Mouse (Mus musculus) frontal cortex, postnatal 14 days (tissue): ENCODE data around the gene Ryr1.

Experiments
- DNase-seq, 2 experiments: peaks; one replicate each; pipeline ENCODE4 v3.0.0; 2022; ENCODE audit warnings: low spot score in 2 of 2

Gene Ryr1

DNA sequence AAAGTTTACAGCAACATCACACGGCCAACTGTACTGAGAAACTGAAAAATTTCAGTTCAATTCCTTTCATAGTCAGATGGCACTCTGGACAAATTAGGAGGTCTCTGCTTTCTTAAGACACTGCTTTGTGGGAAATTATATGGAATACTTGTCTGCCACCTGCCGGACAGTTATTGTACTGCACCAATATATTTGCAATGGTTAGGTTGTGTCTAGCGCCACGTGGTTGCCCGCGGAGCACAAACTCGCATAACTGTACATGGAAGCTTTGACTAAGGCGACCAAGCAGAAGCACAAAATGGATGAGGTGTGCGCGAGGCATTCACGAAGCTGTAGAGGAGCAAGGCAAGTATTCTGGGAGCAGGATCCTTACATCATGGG, 85.4 kb downstream of the Ryr1 start:
- peak; percentile 64 to 90 for DNase-seq

DNA sequence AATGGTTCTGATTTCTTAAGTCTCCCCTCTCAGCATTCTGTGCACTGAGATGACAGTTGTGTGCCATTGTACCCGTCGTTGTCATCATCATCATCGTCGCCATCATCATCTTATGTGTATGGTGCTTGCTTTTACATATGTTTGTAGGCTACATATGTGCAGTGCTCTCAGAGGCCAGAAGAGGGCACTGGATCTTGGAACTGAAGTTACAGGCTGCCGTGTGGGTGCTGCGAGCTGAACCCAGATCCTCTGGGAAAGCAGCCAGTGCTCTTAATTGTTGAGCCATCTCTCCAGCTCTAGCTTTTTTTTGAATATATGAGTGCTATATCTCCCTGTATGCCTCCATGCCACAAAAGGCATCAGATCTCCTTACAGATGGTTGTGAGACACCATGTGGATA, 87.7 kb downstream of the Ryr1 start:
- DNase-seq = no peak

DNA sequence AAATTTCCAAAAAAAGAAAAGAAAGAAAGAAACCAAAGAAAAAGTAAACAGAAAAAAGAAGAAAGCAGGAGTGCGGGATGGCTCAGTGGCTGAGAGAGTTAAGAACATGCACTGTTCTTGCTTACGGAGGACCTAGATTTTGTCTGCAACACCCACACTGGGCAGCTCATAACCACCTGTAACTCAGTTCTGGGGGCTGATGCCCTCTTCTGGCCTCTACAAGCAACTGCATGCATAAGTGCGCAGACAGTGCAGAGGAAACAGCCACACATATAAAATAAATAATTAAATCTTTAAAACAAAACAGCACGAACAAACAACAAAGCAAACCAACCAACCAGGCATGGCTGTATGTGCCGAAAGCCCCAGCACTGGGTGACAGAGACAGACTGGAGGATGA, 92.3 kb downstream of the Ryr1 start:
- no peak for DNase-seq

DNA sequence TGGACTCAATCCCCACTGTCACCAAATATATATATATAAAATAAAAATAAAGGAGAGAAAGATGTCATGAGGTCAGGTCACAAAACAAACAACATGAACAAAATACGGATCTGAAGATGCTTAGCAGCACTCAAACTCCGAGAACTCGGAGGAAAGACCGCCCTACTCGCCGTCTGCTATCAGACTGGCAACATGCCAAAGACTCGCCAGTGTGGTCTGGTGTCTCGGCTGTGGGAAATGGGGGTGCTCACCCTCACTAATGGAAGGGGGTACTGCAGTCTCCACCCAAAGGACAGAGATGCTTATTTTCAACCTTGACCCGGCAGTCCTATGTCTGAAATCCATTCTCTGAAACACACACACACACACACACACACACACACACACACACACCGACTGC, 93.3 kb downstream of the Ryr1 start:
- no peak for DNase-seq

DNA sequence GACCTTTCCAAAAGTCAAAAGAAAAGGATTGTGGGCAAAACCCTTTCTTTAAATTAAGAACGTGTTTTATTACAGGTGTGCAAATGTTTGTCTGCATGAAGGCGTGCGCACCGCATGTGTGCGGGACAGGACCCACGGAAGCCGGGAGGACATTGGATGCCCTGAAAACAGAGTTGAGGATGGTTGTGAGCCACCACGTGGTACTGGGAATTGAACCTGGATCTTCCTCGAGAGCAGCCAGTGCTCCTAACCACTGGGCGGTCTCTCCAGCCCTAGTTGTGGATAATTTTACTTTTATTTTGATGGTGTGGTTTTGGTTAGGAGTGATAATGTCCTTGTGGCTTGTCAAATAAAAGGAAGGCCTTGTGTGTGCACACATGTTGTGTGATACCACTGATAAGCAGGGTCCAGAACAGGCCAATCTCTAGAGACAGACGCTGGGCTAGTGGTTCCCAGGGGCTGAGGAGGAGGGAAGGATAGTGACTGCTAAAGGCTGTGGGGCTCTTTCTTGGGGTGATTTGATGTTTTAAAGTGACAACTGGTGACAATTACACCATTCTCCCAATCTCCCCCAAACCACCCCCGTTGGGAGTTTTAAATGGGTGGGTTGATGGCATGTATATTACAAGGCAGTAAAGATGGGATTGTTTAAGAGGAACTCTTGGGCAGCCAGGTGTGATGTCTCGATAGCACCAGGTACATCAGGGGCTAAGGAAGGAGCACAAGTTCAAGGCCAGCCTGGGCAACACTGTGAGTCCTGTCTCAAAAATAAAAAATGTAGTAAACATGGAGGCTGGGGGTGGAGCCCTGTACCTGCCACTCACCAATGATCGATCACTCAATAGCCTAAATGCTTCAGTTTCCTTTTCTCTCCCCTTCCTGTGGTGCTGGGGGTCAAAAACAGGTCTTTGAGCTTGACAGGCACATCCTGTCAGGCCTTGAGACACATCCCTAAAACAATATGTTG, 95.0 kb downstream of the Ryr1 start:
- DNase-seq = no peak

DNA sequence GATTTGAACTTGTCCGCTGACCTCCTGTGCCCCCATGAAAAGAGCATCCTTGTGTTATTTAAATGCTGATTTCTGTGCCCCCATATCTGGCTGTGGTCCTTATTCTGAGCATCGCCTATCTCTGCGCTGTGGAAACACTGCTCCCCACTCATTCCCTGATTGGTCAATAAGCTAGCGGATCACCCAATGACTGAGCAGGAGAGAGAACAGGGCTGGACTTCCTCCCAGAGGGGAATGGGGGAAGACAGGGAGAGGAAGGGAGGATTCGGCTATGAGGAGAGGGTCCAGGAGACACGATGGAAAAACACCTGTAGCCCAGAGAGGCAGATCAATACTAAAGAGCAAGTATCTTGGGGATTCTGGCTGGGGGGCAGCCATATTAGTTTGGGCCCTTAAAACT, 96.2 kb downstream of the Ryr1 start:
- DNase-seq = no peak

DNA sequence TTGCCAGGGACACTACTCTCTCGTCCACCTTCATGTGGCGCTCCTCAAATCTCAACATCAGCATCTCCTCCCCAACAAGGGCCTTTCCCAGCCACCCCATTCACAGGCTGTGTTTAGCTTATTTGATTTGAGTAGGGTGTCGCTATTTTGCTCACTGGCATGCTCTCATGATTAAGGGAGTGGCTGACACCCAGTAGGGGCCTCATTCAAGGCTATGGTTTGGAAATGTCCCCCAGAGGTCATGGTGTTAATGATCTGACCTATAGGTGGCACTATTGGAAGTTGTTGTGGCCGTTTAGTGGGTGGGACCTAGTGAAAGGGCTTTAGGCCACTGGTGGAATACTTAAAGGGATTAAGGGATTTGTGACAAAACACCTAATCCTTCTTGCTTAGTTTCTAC, 98.2 kb downstream of the Ryr1 start:
- no peak for DNase-seq

DNA sequence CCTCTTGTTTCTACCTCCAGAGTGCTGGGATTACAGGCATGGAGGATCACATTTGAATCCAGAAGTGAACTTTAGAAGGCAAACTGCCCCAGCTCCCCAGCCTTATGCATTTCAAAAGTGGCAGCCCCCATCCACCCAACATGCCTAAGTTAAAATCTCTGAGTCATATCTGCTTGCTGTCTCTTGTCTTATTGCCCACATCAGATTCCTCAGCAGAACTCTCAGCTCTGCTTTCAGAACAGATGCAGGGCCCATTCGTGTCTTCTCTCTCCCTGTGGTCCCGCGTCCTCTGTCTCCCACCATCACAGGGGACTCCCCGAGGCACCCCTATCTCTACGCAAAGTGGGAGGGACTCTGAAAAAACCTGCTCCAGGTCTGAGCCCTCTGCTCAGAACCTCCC, 98.8 kb downstream of the Ryr1 start:
- no peak for DNase-seq

DNA sequence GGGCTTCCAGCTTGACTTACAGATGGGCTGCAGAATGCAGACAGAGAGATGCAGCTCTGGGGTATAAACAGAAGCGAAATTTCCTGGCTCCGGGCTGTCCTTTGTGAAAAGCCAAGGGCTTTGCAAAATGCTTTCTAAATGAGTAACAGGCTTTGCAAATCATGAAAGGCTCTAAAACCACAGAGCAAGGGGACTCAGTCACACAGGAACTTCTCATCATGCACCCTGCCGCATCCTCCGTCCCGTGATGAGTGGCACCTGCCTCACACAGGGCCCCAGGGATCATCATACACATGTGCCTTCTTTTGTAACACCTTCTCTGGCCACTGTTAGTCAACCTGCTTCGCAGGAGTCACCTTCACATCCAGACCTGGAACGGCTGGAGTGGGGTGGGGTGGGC, 99.4 kb downstream of the Ryr1 start:
- no peak for DNase-seq

DNA sequence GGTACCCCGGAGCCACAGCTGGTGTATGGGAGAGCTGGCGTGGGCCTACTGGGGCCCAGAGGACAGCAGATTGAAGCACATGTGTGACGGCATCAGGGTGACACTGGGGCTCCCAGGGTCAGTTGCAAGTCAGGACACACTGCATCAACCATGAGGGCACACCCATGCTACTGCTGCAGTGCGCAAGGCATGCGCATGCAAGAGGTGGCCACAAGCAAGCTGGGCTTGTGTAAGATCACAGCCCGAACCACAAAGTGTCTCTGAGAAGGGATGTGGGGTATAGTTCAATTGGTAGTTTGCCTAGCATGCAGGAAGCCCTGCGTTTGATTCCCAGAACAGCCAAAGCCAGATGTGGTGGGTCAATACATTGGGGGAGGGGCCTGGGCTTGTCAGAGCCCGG, 101.5 kb downstream of the Ryr1 start:
- DNase-seq = no peak

DNA sequence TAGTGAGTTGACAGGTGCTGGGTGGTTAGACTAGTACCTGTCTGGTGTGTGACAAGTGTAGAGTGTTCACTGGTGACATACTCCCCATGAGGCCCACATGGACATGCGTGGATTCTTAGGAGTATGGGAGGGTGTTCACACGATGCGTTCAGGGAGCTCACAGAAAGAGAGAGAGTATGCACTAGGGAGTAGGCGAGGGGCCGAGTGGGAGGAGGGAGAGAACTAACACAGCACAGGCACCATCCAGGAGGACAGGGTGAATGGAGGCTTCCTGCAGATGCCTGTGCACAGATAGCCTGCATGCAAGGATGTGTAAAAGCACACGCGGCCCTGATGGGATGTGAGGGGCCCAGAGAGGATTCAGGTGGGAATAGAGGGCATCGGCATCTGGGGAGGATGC, 102.5 kb downstream of the Ryr1 start:
- no peak for DNase-seq

DNA sequence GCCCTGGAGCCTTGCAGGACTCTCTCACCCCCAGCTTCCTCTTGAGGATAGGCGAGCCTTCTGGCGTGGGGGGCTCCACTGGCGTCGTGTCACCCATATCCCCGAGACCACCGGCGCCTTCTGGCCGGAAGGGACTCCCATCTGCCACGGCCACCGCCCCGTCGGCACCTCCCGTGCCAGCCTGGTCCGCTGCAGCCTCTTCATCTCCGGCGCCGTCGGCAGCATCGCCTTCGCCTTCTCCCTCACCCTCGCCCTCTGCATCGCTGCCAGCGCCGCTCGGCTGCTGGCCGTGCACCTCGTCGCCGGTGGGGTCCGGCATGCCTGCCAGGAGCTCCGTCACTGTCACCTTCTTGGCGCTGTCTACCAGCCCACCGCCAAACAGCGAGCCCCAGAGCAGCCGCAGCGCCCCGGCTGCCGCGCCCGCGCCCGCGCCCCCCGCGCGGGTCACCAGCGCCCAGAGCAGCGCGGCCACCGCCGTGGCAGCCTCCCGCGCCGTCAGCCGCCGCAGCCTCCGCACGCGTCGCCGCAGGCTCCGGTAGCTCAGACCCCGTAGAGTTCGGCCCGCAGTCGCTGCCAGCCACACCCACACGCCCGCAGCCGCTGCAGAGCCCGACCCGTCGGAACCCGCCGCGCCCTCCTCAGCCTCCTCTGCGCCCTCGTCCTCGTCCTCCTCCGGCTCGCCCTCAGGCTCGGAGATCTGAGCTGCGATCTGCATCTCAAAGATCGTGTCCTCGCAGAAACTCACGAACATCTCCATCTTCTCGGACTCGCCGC, 105.3 kb downstream of the Ryr1 start:
- no peak for DNase-seq

DNA sequence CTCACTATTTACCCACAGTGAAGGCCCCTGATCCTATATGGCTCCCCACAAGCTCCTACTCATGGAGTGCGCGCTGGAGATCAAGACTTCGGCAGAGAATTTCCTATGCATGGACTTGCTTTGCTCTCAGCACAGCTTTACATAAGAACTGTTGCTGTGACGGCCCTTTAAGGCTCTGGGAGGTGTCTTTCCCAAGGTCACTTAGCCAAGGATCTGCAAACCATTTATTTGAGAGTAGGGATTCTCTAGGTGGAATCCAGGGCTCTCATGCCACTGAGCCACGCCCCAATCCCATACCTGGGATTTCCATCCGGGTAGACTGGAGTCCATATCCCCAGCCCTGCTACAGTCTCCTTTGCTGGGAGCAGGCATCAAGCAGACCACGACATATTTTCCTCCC, 107.8 kb downstream of the Ryr1 start:
- DNase-seq = no peak

DNA sequence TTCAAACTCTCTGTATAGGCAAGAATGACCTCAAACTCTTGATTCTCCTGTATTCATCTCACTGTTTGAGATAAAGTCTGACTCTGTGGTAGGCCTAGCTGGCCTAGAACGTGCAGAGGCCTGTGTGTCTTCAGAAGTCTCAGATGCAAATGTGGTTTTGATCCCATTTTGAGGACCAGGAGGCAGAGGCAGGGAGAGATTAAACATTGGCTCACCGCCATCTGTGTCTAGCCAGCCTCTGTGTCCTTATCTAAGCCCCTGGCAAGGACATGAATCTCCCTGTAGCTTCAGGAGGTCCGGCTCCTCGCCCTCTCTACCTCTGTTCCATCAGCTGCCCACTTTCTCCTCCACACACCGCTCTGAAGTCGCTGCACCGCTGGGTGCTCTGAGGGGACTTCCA, 108.5 kb downstream of the Ryr1 start:
- DNase-seq = no peak

DNA sequence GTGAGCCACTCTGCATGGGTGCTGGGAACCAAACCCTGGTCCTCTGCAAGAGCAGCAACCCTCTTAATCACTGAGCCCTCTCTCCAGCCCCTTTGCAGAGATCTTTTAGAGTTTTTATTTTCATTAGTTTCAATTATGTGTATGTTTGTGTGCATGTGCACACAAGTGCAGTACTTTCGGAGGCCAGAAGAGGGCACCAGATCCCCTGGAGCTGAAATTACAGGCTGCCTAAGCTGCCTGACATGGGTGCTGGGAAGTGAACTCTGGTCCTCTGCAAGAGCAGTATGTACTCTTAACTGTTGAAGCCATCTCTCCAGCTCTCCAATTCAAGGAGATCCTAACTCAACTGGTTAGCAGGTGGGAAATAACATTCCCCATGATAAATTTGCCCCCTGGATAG, 110.0 kb downstream of the Ryr1 start:
- DNase-seq = no peak

DNA sequence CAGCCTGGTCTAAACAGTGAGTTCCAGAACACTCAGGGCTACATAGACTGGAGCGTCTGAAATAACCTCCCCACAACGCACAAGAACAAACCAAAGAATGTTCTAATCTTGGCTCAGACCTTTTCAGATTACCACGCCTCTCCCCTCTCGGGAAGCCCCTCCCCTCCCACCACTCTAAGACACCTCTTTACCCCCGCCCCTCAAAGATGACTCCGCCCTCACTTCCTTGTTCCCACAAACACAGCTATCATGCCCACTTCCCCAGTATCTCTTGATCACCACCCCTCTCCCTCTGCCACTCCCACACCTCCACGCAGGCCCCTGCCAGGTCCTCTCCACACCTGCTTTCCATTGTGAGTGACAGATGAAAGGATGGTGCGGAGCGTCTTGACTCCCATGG, 116.3 kb downstream of the Ryr1 start:
- no peak for DNase-seq

DNA sequence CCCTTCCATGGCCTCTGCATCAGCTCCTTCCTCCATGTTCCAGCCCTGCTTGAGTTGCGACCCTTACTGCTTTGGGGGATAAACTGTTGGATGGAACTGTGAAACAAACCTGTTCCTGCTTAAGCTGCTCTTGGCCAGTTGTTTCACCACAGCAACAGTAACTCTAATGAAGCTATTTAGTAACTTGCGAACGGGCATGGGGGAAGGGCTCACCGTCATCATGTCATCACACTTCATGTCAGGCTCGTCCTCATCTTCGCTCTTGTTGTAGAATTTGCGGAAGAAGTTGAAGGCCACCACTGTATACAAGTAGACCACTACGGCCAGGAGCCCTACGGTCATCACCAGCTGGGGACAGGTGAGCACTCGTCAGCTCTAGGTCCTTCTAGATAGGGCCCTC, 116.8 kb downstream of the Ryr1 start:
- no peak for DNase-seq

DNA sequence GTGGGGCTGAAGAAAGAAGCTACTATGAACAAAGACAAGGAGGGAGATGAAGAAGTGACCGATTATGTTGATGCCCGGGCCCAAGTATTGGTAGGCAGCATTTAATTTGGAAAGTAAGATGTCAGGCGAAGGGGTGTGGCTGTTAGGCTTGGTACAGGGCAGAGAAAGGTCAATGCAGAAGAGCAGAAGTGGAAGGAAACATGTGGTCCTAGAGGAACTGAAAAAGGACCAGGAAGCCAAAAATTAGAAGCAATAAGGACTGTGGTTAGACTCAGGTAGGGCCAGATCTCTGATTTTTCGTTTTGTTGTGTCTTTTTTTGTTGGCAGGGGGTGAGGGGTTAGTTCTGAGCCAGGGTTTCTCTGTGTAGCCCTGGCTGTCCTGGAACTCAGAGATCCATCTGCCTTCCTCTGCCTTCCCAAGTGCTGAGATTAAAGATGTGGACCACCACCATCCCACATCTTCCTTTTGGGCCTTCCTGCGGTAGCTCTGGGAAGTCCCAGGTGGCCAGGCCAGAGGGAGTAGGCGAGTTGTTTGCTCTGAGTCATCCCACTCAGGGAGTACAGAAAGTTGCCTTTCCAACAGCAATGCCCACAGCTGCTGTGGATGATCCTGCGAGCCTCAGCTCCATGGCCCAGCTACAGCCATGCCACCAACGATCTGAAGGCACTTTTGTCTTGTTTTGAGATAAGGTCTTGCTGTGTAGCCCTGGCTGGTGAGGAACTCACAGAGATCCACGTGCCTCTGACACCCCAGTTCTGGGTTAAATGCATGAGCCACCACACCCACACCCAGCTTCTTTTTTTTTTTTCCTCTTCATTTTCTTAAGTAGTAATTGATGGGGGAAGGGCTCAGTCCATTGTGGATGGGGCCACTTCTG, 117.5 kb downstream of the Ryr1 start:
- DNase-seq = no peak

DNA sequence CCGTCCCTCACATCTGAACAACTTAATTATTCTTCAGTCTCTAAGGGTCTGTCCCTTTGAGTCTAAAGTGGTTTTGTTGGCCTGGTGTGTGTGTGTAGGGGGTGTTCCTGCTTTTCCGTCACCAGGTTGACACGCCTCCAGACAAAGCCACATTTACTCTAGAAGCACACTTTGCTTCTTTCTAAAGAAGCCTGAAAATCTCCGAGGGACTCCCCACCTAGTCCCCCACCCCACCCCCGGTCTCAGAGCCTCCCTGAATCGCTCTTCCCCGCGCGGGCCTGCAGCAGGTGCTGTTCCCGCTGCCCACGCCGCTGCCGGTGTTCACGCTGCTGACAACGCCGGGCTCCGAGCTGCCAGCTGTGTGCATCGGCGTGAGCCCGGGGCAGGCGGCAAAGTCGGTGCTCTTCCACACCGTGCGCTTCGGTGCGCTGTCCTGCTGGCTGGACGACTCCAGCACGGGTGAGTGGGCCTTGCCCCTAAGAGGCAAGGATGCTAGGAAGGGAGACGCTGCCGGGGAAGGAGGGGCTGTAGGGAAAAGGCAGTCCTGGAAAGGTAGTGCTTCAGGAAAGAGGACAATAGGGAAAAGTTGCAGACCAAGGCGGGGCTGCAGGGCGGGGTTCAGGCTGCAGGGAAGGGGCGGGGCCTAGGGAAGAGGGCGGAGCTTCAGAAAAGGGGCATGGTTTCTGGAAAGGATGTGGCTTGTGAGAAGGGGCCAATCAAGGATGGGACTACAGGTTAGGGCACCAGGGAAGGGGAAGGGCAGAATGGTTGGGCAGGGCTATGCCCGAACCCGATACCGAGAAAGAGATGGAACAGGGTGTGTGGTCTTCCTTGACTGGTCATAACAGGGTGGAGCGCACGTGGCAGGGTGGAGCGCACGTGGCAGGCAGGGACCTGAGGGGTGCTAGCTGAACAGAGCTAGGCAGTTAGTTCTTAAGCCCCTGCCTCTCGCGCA, 124.1 kb downstream of the Ryr1 start:
- DNase-seq = no peak

DNA sequence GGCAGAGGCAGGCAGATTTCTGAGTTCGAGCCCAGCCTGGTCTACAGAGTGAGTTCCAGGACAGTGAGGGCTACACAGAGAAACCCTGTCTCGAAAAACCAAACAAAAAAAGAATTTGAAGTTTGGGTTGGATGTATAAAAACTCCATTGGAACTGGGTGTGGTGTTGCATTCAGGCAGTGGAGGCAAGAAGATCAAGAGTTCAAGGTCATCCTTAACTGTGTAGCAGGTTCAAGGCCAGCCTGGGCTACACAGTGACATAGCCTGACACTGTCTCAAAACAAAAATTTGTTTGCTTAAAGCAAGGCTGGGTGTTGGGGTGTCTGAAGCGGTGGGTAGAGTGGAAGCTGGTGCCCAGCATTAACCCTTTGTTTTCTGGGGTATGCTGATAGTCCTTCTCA, 131.6 kb downstream of the Ryr1 start:
- DNase-seq = no peak

DNA sequence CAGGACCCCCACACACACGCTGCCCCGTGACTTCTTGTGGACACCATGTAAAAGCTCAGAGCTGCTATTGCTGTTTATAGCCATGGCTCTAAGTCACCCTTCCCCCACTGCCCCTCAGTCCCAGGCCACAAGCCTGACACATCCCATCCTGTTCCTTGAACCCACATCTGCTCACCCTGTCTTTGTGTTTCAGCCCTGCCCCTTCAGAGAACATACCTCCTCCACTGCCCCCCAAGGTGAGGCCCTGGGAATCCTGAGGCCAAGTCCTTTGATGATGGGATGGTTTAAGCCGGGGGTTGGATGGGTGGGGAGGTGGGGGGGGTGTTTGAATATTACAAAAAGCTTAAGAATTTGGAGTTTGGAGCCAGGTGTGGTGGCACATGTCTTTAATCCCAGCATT, 132.0 kb downstream of the Ryr1 start:
- no peak for DNase-seq
